Mouse (Mus musculus) liver, embryonic 11.5 days (tissue): Measurements from ENCODE around the gene Lhcgr. TPM values are rescaled to one million over a fixed set of nuclear protein-coding genes. Genes with fewer than 3 reads are reported as not detected.
"Not testable (repeated sequence)": the region's sequence is repeated elsewhere in the genome, so short reads cannot be mapped to it uniquely, and the experiment has no call there.

Experiments used
- ATAC-seq: fragments of 200-750 bp; cut with Nextera tagmentation; replicated peaks from 2 replicates; pipeline ENCODE4 v1.8.0; 2017; ENCODE audit warnings: moderate number of reproducible peaks, mild to moderate bottlenecking, moderate TSS enrichment, moderate library complexity; ENCODE audit not compliant: low FRiP score
- DNase-seq: peaks from one replicate; pipeline ENCODE4 v3.0.0-alpha.2; 2017; ENCODE audit warnings: low spot score
- H3K27ac ChIP-seq: fragments of 300-500 bp; sonication (generic); 2 replicates; pipeline ENCODE4 v1.5.1; 2014; ENCODE audit warnings: mild to moderate bottlenecking, low read depth, low read length, control low read depth
- H3K27me3 ChIP-seq: fragments of 300-500 bp; sonication (generic); replicated peaks from 2 replicates; pipeline ENCODE4 v1.6.1; 2014; ENCODE audit warnings: low read length, mixed read lengths; ENCODE audit not compliant: control insufficient read depth, insufficient read depth
- H3K36me3 ChIP-seq: fragments of 300-500 bp; sonication (generic); 2 replicates; pipeline ENCODE4 v1.6.1; 2014; ENCODE audit warnings: mild to moderate bottlenecking, low read length, moderate library complexity, mixed read lengths; ENCODE audit not compliant: control insufficient read depth, insufficient read depth
- H3K4me1 ChIP-seq: fragments of 300-500 bp; sonication (generic); replicated peaks from 2 replicates; pipeline ENCODE4 v1.6.1; 2014; ENCODE audit warnings: low read length, mixed read lengths; ENCODE audit not compliant: control insufficient read depth, insufficient read depth
- H3K4me2 ChIP-seq: fragments of 300-500 bp; sonication (generic); 2 replicates; pipeline ENCODE4 v1.6.1; 2014; ENCODE audit warnings: mild to moderate bottlenecking, control low read depth, moderate library complexity
- H3K4me3 ChIP-seq: fragments of 300-500 bp; sonication (generic); 2 replicates; pipeline ENCODE4 v1.5.1; 2014; ENCODE audit warnings: low read depth, low read length, control low read depth
- H3K9ac ChIP-seq: fragments of 300-500 bp; sonication (generic); 2 replicates; pipeline ENCODE4 v1.6.1; 2014; ENCODE audit warnings: low read depth, low read length, control low read depth
- H3K9me3 ChIP-seq: fragments of 300-500 bp; sonication (generic); 2 replicates; pipeline ENCODE4 v1.6.1; 2016; ENCODE audit warnings: low read length, inconsistent platforms, mixed read lengths; ENCODE audit not compliant: control insufficient read depth
- whole genome bisulfite sequencing: fragments of 180-500 bp; shearing (Covaris S2); extraction: QIAGEN DNeasy Blood & Tissue Kit; methylation state at CpG from one replicate; pipeline ENCODE4 v1.1.7; 2014; 5-methylcytosine and 5-hydroxymethylcytosine counted together
- polyA plus RNA-seq: library from polyadenylated mRNA; unstranded; fragments of >200 nt; fragmentation: Nextera tagmentation; extraction: Ambion mirVana; gene quantifications from 2 replicates; pipeline ENCODE4 v1.2.1, GENCODE M21; 2014

Gene Lhcgr
- polyA plus RNA-seq = not detected in 2 replicates

- peaks cover 6% of the 10 kb centered on the region for H3K27me3 ChIP-seq
- H3K9ac ChIP-seq = no peak within 1 kb of the TSS
- peak; percentile 54 for ATAC-seq
- DNase-seq = no peak
- no peaks in the 10 kb centered on the region for H3K9me3 ChIP-seq
- no peaks in the 10 kb centered on the region for H3K36me3 ChIP-seq
- H3K4me3 ChIP-seq = no peak within 1 kb of the TSS
- H3K27ac ChIP-seq = no peak within 1 kb of the TSS
- peak within 1 kb of the TSS; percentile 46 for H3K4me2 ChIP-seq
- 39% methylated on average over 29 of the region's 31 CpGs for WGBS
- H3K4me1 ChIP-seq = 0 out of 2 replicates have a peak, but pooled peaks cover 4% of the 10 kb centered on the region
These were observed at the start of gene Lhcgr for GRCm38 (mm10) chr17:88791440-88792152. Lhcgr (minus strand) TSS chr17:88791990.

GRCm38 (mm10) chr17:88817601-88818000, 25.8 kb upstream of the Lhcgr start:
- no peaks in the 10 kb centered on the region for H3K9me3 ChIP-seq
- 65% methylated on average over 2 of the region's 2 CpGs for WGBS
- no peak overlapping the region for H3K27ac ChIP-seq
- H3K27me3 ChIP-seq = no peaks in the 10 kb centered on the region
- no peak for DNase-seq
- no peaks in the 10 kb centered on the region for H3K36me3 ChIP-seq
- H3K4me3 ChIP-seq = no peak overlapping the region
- ATAC-seq = no peak
- H3K9ac ChIP-seq = no peak overlapping the region
- H3K4me2 ChIP-seq = no peak overlapping the region
- H3K4me1 ChIP-seq = no peaks in the 10 kb centered on the region

GRCm38 (mm10) chr17:88812943-88813342, 21.2 kb upstream of the Lhcgr start:
- H3K9me3 ChIP-seq, H3K9ac ChIP-seq, H3K27ac ChIP-seq, H3K36me3 ChIP-seq, DNase-seq, H3K4me2 ChIP-seq, ATAC-seq, H3K4me3 ChIP-seq, H3K4me1 ChIP-seq, H3K27me3 ChIP-seq: not testable (repeated sequence)
- 88% methylated on average over 3 of the region's 3 CpGs for WGBS

GRCm38 (mm10) chr17:88810807-88811206, 19.0 kb upstream of the Lhcgr start:
- Histone ChIP-seq H3K27ac (no peak overlapping the region), H3K4me2 (no peak overlapping the region), H3K4me3 (no peak overlapping the region), H3K9ac (no peak overlapping the region), H3K4me1 (no peaks in the 10 kb centered on the region), H3K9me3 (no peaks in the 10 kb centered on the region), H3K27me3 (no peaks in the 10 kb centered on the region), H3K36me3 (no peaks in the 10 kb centered on the region)
- no peak for DNase-seq
- 83% methylated on average over 5 of the region's 5 CpGs for whole genome bisulfite sequencing
- ATAC-seq = no peak

- H3K36me3 ChIP-seq = no peaks in the 10 kb centered on the region
- ATAC-seq (no peak), DNase-seq (no peak)
- WGBS = 66% methylated on average over 8 of the region's 8 CpGs
- H3K9ac ChIP-seq = no peak overlapping the region
- H3K4me3 ChIP-seq = no peak overlapping the region
- H3K9me3 ChIP-seq = no peaks in the 10 kb centered on the region
- no peaks in the 10 kb centered on the region for H3K4me1 ChIP-seq
- H3K4me2 ChIP-seq = no peak overlapping the region
- H3K27ac ChIP-seq = no peak overlapping the region
- H3K27me3 ChIP-seq = no peaks in the 10 kb centered on the region
These were observed 14.6 kb upstream of the Lhcgr start for GRCm38 (mm10) chr17:88806421-88806820.

GRCm38 (mm10) chr17:88803441-88803840, 11.7 kb upstream of the Lhcgr start:
- ATAC-seq = no peak
- H3K9ac ChIP-seq = no peak overlapping the region
- no peak for DNase-seq

GRCm38 (mm10) chr17:88790680-88791079, 1.1 kb downstream of the Lhcgr start:
- peaks cover 6% of the 10 kb centered on the region for H3K27me3 ChIP-seq
- whole genome bisulfite sequencing = 50% methylated on average over 2 of the region's 2 CpGs
- no peak overlapping the region for H3K4me2 ChIP-seq
- no peaks in the 10 kb centered on the region for H3K9me3 ChIP-seq
- DNase-seq = no peak
- no peak for ATAC-seq
- no peaks in the 10 kb centered on the region for H3K36me3 ChIP-seq
- H3K9ac ChIP-seq = no peak overlapping the region
- no peak overlapping the region for H3K4me3 ChIP-seq
- no peak overlapping the region for H3K27ac ChIP-seq
- 0 out of 2 replicates have a peak, but pooled peaks cover 4% of the 10 kb centered on the region for H3K4me1 ChIP-seq

More at GRCm38 (mm10) chr17:88803441-88803840, 11.7 kb upstream of the Lhcgr start:
- no peak overlapping the region for H3K4me3 ChIP-seq
- H3K4me1 ChIP-seq = no peaks in the 10 kb centered on the region
- no peaks in the 10 kb centered on the region for H3K27me3 ChIP-seq
- no peaks in the 10 kb centered on the region for H3K9me3 ChIP-seq
- H3K36me3 ChIP-seq = no peaks in the 10 kb centered on the region
- H3K27ac ChIP-seq = no peak overlapping the region
- H3K4me2 ChIP-seq = no peak overlapping the region

GRCm38 (mm10) chr17:88788392-88788791, 3.4 kb downstream of the Lhcgr start:
- Histone ChIP-seq H3K36me3 (no peaks in the 10 kb centered on the region), H3K4me3 (no peak overlapping the region), H3K9me3 (no peaks in the 10 kb centered on the region), H3K27ac (no peak overlapping the region), H3K4me2 (no peak overlapping the region), H3K4me1 (0 out of 2 replicates have a peak, but pooled peaks cover 4% of the 10 kb centered on the region), H3K27me3 (peaks cover 6% of the 10 kb centered on the region), H3K9ac (no peak overlapping the region)
- DNase-seq = no peak
- 86% methylated on average over 2 of the region's 2 CpGs for WGBS
- no peak for ATAC-seq

GRCm38 (mm10) chr17:88786881-88787280, 4.9 kb downstream of the Lhcgr start:
- Histone ChIP-seq H3K27ac (no peak overlapping the region), H3K9me3 (no peaks in the 10 kb centered on the region), H3K36me3 (no peaks in the 10 kb centered on the region), H3K9ac (no peak overlapping the region), H3K27me3 (peaks cover 6% of the 10 kb centered on the region; the same call in 1 of the 2 replicates), H3K4me2 (no peak overlapping the region), H3K4me3 (no peak overlapping the region), H3K4me1 (0 out of 2 replicates have a peak, but pooled peaks cover 4% of the 10 kb centered on the region)
- ATAC-seq (no peak), DNase-seq (no peak)
- WGBS = 65% methylated on average over 6 of the region's 6 CpGs
